Mouse (Mus musculus) lung, postnatal 4 days (tissue): ENCODE data around the gene Gemin6.
"Not testable (repeated sequence)": the region's sequence is repeated elsewhere in the genome, so short reads cannot be mapped to it uniquely, and the experiment has no call there.

Experiments
- DNase-seq, 2 experiments: peaks; one replicate each; pipeline ENCODE4 v3.0.0; 2021

The Gemin6 gene

GRCm38 (mm10) chr17:80224326-80225116, at the start of gene Gemin6:
Gene Gemin6, plus strand, starts transcription at chr17:80224441.
- peak; percentile 86 for DNase-seq

GRCm38 (mm10) chr17:80174699-80175385, 49.4 kb upstream of the Gemin6 start:
- DNase-seq, result peak in 1 of 2 experiments; percentile 40

- no peak for DNase-seq
These were observed 48.9 kb upstream of the Gemin6 start for GRCm38 (mm10) chr17:80175386-80175739.

GRCm38 (mm10) chr17:80175966-80176365, 48.3 kb upstream of the Gemin6 start:
- no peak for DNase-seq

GRCm38 (mm10) chr17:80178846-80179245, 45.4 kb upstream of the Gemin6 start:
- not testable (repeated sequence) for DNase-seq

GRCm38 (mm10) chr17:80179959-80180358, 44.3 kb upstream of the Gemin6 start:
- peak; percentile 76 to 86 for DNase-seq

- DNase-seq, result no peak
These were observed 43.8 kb upstream of the Gemin6 start for GRCm38 (mm10) chr17:80180468-80180867.

- DNase-seq, result no peak
These were observed 40.6 kb upstream of the Gemin6 start for GRCm38 (mm10) chr17:80183615-80184014.

GRCm38 (mm10) chr17:80193075-80193474, 31.2 kb upstream of the Gemin6 start:
- DNase-seq, result no peak

- no peak for DNase-seq
These were observed 25.0 kb upstream of the Gemin6 start for GRCm38 (mm10) chr17:80199160-80199778.

GRCm38 (mm10) chr17:80205657-80206056, 18.6 kb upstream of the Gemin6 start:
- DNase-seq, result no peak

- no peak for DNase-seq
These were observed 18.0 kb upstream of the Gemin6 start for GRCm38 (mm10) chr17:80206301-80206670.

GRCm38 (mm10) chr17:80206671-80207581, 17.3 kb upstream of the Gemin6 start, which contains the start of the genes Srsf7 and Ttc39d:
Gene Srsf7, minus strand, starts transcription at chr17:80207307.
Gene Ttc39d, plus strand, starts transcription at chr17:80207460.
- peak; percentile 98 to 99 for DNase-seq

- not testable (repeated sequence) for DNase-seq
These were observed 10.2 kb upstream of the Gemin6 start for GRCm38 (mm10) chr17:80213998-80214397.

GRCm38 (mm10) chr17:80220131-80220530, 4.1 kb upstream of the Gemin6 start:
- no peak for DNase-seq

- no peak for DNase-seq
These were observed 3.0 kb upstream of the Gemin6 start for GRCm38 (mm10) chr17:80221202-80221601.

- peak in 1 of 2 experiments; percentile 28 for DNase-seq
These were observed 2.2 kb upstream of the Gemin6 start for GRCm38 (mm10) chr17:80221890-80222628.

GRCm38 (mm10) chr17:80223829-80224228, 412 bp upstream of the Gemin6 start:
- DNase-seq, result no peak

- DNase-seq, result not testable (repeated sequence)
These were observed 901 bp downstream of the Gemin6 start for GRCm38 (mm10) chr17:80225142-80225541.

GRCm38 (mm10) chr17:80229396-80229795, 5.2 kb downstream of the Gemin6 start:
- no peak for DNase-seq

GRCm38 (mm10) chr17:80233844-80234243, 9.6 kb downstream of the Gemin6 start:
- no peak for DNase-seq

- DNase-seq, result no peak
These were observed 10.1 kb downstream of the Gemin6 start for GRCm38 (mm10) chr17:80234376-80234775.
